Mouse (Mus musculus) heart, embryonic 11.5 days (tissue): ENCODE results near the gene Tsc22d1. TPM values are rescaled to one million over a fixed set of nuclear protein-coding genes. Genes with fewer than 3 reads are reported as not detected.

Experiments
- ATAC-seq: fragments of 200-750 bp; cut with Nextera tagmentation; replicated peaks from 2 replicates; pipeline ENCODE4 v1.8.0; 2017; ENCODE audit warnings: moderate library complexity; ENCODE audit not compliant: insufficient number of reproducible peaks, low FRiP score, low TSS enrichment
- H3K27ac ChIP-seq: fragments of 300-500 bp; sonication (generic); 2 replicates; pipeline ENCODE4 v1.5.1; 2014; ENCODE audit warnings: mild to moderate bottlenecking, low read depth, low read length
- H3K27me3 ChIP-seq: fragments of 300-500 bp; sonication (generic); 2 replicates; pipeline ENCODE4 v1.6.1; 2014; ENCODE audit warnings: mild to moderate bottlenecking, low read length, mixed read lengths; ENCODE audit not compliant: control insufficient read depth, insufficient read depth
- H3K36me3 ChIP-seq: fragments of 300-500 bp; sonication (generic); 2 replicates; pipeline ENCODE4 v1.6.1; 2014; ENCODE audit warnings: mild to moderate bottlenecking, low read length, moderate library complexity, mixed read lengths; ENCODE audit not compliant: control insufficient read depth, insufficient read depth
- H3K4me1 ChIP-seq: fragments of 300-500 bp; sonication (generic); 2 replicates; pipeline ENCODE4 v1.6.1; 2014; ENCODE audit warnings: low read length; ENCODE audit not compliant: control insufficient read depth, insufficient read depth
- H3K4me2 ChIP-seq: fragments of 300-500 bp; sonication (generic); 2 replicates; pipeline ENCODE4 v1.6.1; 2014; ENCODE audit warnings: mild to moderate bottlenecking, moderate library complexity
- H3K4me3 ChIP-seq: fragments of 300-500 bp; sonication (generic); 2 replicates; pipeline ENCODE4 v1.5.1; 2014; ENCODE audit warnings: low read depth, low read length
- H3K9ac ChIP-seq: fragments of 300-500 bp; sonication (generic); 2 replicates; pipeline ENCODE4 v1.6.1; 2014; ENCODE audit warnings: mild to moderate bottlenecking, low read depth, low read length, moderate library complexity
- H3K9me3 ChIP-seq: fragments of 300-500 bp; sonication (generic); replicated peaks from 2 replicates; pipeline ENCODE4 v1.6.1; 2016; ENCODE audit warnings: low read length; ENCODE audit not compliant: control insufficient read depth
- WGBS: fragments of 180-500 bp; shearing (Covaris S2); extraction: QIAGEN DNeasy Blood & Tissue Kit; methylation state at CpG from one replicate; pipeline ENCODE4 v1.1.7; 2014; ENCODE audit not compliant: insufficient replicate concordance; 5-methylcytosine and 5-hydroxymethylcytosine counted together
- polyA plus RNA-seq: library from polyadenylated mRNA; unstranded; fragments of >200 nt; fragmentation: Nextera tagmentation; extraction: Ambion mirVana; gene quantifications from 2 replicates; pipeline ENCODE4 v1.2.1, GENCODE M21; 2014

Tsc22d1 gene
- polyA plus RNA-seq, 1 experiment from 2014 or later, result 444 TPM

- no peaks in the 10 kb centered on the region for H3K27me3 ChIP-seq
- no peaks in the 10 kb centered on the region for H3K9me3 ChIP-seq
- H3K4me1 ChIP-seq, result peaks cover 7% of the 10 kb centered on the region; the same call in 1 of the 2 replicates
- no peak for ATAC-seq
- WGBS, result 67% methylated on average over 5 of the region's 5 CpGs
- no peaks in the 10 kb centered on the region for H3K36me3 ChIP-seq
- no peak overlapping the region for H3K4me3 ChIP-seq
- no peak overlapping the region for H3K4me2 ChIP-seq
- no peak overlapping the region for H3K27ac ChIP-seq
- no peak overlapping the region for H3K9ac ChIP-seq
These were observed 39.9 kb downstream of the Tsc22d1 start for GRCm38 (mm10) chr14:76454673-76455072.

GRCm38 (mm10) chr14:76455159-76455558 lies 40.4 kb downstream of the Tsc22d1 start:
- Histone ChIP-seq H3K36me3 (no peaks in the 10 kb centered on the region), H3K4me3 (no peak overlapping the region), H3K4me1 (peaks cover 7% of the 10 kb centered on the region; the same call in 1 of the 2 replicates), H3K27me3 (no peaks in the 10 kb centered on the region), H3K9me3 (no peaks in the 10 kb centered on the region), H3K9ac (no peak overlapping the region), H3K4me2 (no peak overlapping the region), H3K27ac (no peak overlapping the region)
- ATAC-seq, result no peak
- WGBS, result 72% methylated on average over 7 of the region's 7 CpGs

- H3K9me3 ChIP-seq, result no peaks in the 10 kb centered on the region
- H3K36me3 ChIP-seq, result no peaks in the 10 kb centered on the region
- no peak overlapping the region for H3K4me3 ChIP-seq
- no peak overlapping the region for H3K27ac ChIP-seq
- H3K4me2 ChIP-seq, result no peak overlapping the region
- no peak for ATAC-seq
- H3K9ac ChIP-seq, result no peak overlapping the region
- peaks cover 7% of the 10 kb centered on the region; the same call in 1 of the 2 replicates for H3K4me1 ChIP-seq
- no peaks in the 10 kb centered on the region for H3K27me3 ChIP-seq
- WGBS, result 51% methylated on average over 3 of the region's 3 CpGs
These were observed 42.9 kb downstream of the Tsc22d1 start for GRCm38 (mm10) chr14:76457696-76458095.

DNA sequence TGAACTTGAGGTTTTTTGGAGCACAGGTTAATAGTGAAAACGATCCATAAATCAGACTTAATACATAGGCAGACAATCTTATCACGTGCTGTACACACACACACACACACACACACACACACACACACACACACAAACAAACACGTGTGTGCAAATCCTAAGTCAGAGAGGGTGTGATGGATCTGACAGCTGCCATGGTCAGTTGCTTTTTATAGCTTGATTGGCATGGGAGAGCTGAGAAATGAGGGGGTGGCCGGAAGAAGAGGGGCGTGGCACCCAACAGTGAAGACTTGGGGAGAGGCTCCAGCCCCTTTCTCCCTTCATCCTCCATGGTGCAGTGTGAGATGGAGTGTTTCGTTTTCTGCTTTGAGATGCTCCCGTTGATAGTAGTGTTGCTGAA lies 45.4 kb downstream of the Tsc22d1 start:
- Histone ChIP-seq H3K27me3 (no peaks in the 10 kb centered on the region), H3K4me2 (no peak overlapping the region), H3K9ac (no peak overlapping the region), H3K36me3 (no peaks in the 10 kb centered on the region), H3K4me3 (no peak overlapping the region), H3K27ac (peak overlapping the region; percentile 8; the same call in 1 of the 2 replicates), H3K9me3 (no peaks in the 10 kb centered on the region), H3K4me1 (peaks cover 7% of the 10 kb centered on the region)
- WGBS, result 66% methylated on average over 7 of the region's 7 CpGs
- ATAC-seq, result no peak

DNA sequence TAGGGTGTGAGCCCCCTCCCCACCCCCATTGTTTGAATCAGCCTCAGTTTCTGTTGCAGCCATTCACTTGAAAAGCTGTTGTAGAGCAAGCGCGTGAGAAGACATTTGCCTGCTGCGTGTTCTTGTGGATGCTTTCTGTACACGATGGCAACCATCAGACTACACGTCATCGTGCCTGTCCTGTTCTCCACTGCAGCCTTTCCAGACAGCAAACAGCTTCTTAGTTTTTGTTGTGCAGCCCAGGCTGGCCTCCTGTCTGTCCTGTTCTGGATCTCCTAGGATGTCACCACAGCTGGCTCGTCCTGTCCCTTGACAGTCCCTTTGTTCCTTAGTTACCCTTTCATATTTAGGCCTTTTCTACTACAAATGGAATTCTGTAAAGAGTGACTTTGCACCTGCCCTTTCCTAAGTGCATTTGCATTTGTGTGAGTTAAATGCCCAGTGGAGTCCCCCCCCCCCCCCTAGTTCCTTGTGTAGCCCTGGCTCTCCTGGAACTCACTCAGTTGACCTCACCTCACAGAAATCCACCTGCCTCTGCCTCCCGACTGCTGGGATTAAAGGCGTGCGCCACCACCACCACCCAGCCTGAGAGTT lies 46.5 kb downstream of the Tsc22d1 start:
- no peak overlapping the region for H3K4me3 ChIP-seq
- no peaks in the 10 kb centered on the region for H3K36me3 ChIP-seq
- H3K9me3 ChIP-seq, result no peaks in the 10 kb centered on the region
- H3K4me2 ChIP-seq, result no peak overlapping the region
- no peaks in the 10 kb centered on the region for H3K27me3 ChIP-seq
- no peak overlapping the region for H3K27ac ChIP-seq
- 67% methylated on average over 10 of the region's 10 CpGs for WGBS
- H3K9ac ChIP-seq, result no peak overlapping the region
- H3K4me1 ChIP-seq, result peaks cover 5% of the 10 kb centered on the region; the same call in 1 of the 2 replicates
- no peak for ATAC-seq

DNA sequence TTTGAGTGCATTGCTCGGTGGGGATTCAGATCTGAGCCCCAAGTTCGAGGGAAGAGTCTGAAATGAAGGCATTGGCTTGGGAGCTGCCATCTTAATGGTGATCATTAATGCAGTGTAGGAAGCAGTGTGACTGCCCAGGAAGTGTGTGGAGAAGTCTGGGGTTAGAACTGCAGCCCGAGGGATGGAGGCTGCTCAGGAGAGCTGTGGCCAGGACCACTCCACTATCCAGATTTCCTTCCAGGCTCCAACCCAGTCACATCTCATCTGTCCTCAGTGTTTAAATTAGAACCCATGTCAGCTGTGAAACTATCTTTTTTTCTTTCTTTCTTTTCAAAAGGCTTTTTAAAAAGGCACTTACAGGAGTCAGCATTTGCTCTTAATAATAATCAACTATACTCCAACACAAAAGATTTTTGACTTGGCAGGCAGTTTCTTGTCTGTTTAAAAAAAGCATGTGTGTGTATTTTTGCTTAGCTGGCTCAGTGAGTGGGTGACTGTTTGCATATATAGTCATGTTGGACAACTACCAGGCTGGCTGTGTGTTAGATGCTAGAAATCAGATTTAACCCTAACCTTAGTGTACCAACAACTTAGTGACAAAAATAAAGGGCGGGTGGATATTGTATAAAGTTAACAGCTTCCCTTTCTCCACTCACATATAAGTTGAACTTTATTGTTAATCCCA lies 48.8 kb downstream of the Tsc22d1 start:
- no peak overlapping the region for H3K4me3 ChIP-seq
- no peak overlapping the region for H3K9ac ChIP-seq
- no peak for ATAC-seq
- H3K4me2 ChIP-seq, result no peak overlapping the region
- H3K4me1 ChIP-seq, result peaks cover 9% of the 10 kb centered on the region
- WGBS, result 72% methylated on average over 4 of the region's 4 CpGs
- no peaks in the 10 kb centered on the region for H3K36me3 ChIP-seq
- H3K9me3 ChIP-seq, result no peaks in the 10 kb centered on the region
- no peak overlapping the region for H3K27ac ChIP-seq
- H3K27me3 ChIP-seq, result no peaks in the 10 kb centered on the region

DNA sequence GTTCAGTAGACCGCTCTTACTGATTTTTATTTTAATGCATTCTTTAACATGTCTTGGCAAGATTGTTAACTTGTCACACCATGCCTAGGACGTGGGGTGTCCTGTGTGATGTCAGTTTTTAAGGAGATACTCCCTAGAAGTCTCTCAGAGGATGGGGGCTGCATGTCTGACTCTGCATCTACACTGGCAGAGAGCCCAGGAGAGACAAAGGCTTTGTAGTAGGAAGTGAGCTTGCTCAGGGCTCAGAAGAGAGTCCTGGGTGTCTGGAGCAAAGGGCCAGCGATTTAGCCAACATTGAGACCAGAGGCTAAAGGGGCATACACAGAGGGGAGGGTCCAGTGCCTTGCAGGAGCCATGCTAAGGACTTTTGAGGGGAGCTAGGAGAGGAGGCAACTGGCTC lies 50.2 kb downstream of the Tsc22d1 start:
- peaks cover 9% of the 10 kb centered on the region for H3K4me1 ChIP-seq
- no peaks in the 10 kb centered on the region for H3K9me3 ChIP-seq
- H3K27ac ChIP-seq, result no peak overlapping the region

GRCm38 (mm10) chr14:76466641-76467323 lies 52.0 kb downstream of the Tsc22d1 start:
- Histone ChIP-seq H3K36me3 (no peaks in the 10 kb centered on the region), H3K4me1 (peaks cover 12% of the 10 kb centered on the region), H3K9ac (no peak overlapping the region), H3K4me2 (peak overlapping the region; percentile 53), H3K4me3 (peak overlapping the region; percentile 8; the same call in 1 of the 2 replicates), H3K9me3 (no peaks in the 10 kb centered on the region), H3K27ac (no peak overlapping the region), H3K27me3 (no peaks in the 10 kb centered on the region)
- 26% methylated on average over 18 of the region's 18 CpGs for WGBS
- 0 out of 2 replicates have a peak, but pooled peaks have one; percentile 49 for ATAC-seq

More for the DNA sequence above, 50.2 kb downstream of the Tsc22d1 start:
- Histone ChIP-seq H3K4me3 (no peak overlapping the region), H3K36me3 (no peaks in the 10 kb centered on the region), H3K9ac (no peak overlapping the region), H3K27me3 (no peaks in the 10 kb centered on the region), H3K4me2 (no peak overlapping the region)
- 68% methylated on average over 3 of the region's 3 CpGs for WGBS
- no peak for ATAC-seq
